Mouse (Mus musculus) olfactory bulb, adult 2 months (tissue): ENCODE results near the gene Ndrg3. TPM values are rescaled to one million over a fixed set of nuclear protein-coding genes. Genes with fewer than 3 reads are reported as not detected.

Experiments used
- H3K27ac ChIP-seq: fragments of 200-500 bp; 2 replicates; pipeline ENCODE4 v1.5.1; 2012; ENCODE audit warnings: low read depth, low read length; ENCODE audit not compliant: insufficient read depth
- H3K4me1 ChIP-seq: fragments of 200-500 bp; 2 replicates; pipeline ENCODE4 v1.6.1; 2012; ENCODE audit warnings: low read length; ENCODE audit not compliant: control insufficient read depth, insufficient read depth
- H3K4me3 ChIP-seq: fragments of 200-500 bp; 2 replicates; pipeline ENCODE4 v1.5.1; 2012; ENCODE audit warnings: mild to moderate bottlenecking, low read depth, low read length, moderate library complexity; ENCODE audit not compliant: insufficient read depth
- CTCF ChIP-seq: fragments of 200-500 bp; IDR thresholded peaks from 2 replicates; pipeline ENCODE4 v1.5.1; 2012; ENCODE audit warnings: low read depth, mild to moderate bottlenecking, low read length, moderate library complexity; ENCODE audit not compliant: insufficient read depth
- POLR2A ChIP-seq: fragments of 200-500 bp; IDR thresholded peaks from 2 replicates; pipeline ENCODE4 v1.6.1; 2012; ENCODE audit warnings: mild to moderate bottlenecking, low read depth, low read length, moderate library complexity; ENCODE audit not compliant: insufficient read depth
- WGBS: fragments of 180-500 bp; shearing (Covaris S2); methylation state at CpG from one replicate; pipeline ENCODE4 v1.1.7; 2018; 5-methylcytosine and 5-hydroxymethylcytosine counted together
- polyA plus RNA-seq: library from polyadenylated mRNA; stranded (reverse); fragments of >200 nt; gene quantifications from 2 replicates; pipeline ENCODE4 v1.2.4, GENCODE M21; 2012; ENCODE audit warnings: low replicate concordance; ENCODE audit not compliant: missing spikeins, insufficient read depth, insufficient read length

The Ndrg3 gene
- polyA plus RNA-seq, 1 experiment: 187 TPM

DNA sequence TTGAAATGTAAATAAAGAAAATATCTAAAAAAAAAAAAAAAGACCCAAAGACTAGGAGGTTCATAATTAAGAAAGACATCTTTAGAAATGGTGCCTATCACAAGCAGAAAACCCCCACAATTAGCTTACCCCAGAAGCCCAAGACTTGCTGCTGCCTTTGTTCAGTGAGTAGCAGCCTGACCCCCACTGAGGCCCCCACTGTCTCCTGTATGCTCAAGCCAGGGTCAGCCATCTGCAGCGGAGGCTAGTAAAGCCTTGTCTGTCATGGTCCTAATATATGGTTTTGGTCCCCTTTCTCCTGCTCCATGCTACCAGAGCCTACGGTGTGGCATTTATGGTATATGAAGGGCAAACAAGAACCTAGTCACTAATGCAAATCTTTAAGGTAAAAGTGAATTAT, 90.5 kb downstream of the Ndrg3 start:
- TF ChIP-seq CTCF: no peak
- no peak for TF ChIP-seq POLR2A
- WGBS: 85% methylated on average over 2 of the region's 2 CpGs

DNA sequence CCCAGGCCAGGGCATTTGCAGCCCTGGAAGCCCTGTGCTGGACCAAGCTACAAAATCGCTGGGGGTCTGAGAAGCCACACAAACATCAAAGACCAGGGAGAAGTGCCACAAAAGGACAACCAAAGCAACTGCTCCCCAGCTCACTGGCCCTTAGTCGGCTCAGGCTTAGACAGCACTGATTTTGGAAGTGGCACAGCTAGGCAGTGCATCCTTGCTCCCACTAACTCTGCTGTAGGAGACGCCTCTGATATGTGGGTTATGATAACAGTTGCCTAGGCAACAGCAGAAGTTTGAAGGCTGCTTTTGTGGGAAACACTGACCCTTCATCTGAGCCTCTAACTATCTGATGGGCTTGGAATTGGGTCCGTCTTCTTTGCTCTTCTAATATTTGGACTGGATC, 92.7 kb downstream of the Ndrg3 start:
- no peak for TF ChIP-seq CTCF
- TF ChIP-seq POLR2A: no peak
- Histone ChIP-seq H3K4me3 (no peak overlapping the region), H3K27ac (no peak overlapping the region), H3K4me1 (0 out of 2 replicates have a peak, but pooled peaks cover 2% of the 10 kb centered on the region)
- 72% methylated on average over 4 of the region's 4 CpGs for WGBS

More for the DNA sequence above, 90.5 kb downstream of the Ndrg3 start:
- H3K4me3 ChIP-seq: no peak overlapping the region
- no peak overlapping the region for H3K27ac ChIP-seq
- H3K4me1 ChIP-seq: no peaks in the 10 kb centered on the region

DNA sequence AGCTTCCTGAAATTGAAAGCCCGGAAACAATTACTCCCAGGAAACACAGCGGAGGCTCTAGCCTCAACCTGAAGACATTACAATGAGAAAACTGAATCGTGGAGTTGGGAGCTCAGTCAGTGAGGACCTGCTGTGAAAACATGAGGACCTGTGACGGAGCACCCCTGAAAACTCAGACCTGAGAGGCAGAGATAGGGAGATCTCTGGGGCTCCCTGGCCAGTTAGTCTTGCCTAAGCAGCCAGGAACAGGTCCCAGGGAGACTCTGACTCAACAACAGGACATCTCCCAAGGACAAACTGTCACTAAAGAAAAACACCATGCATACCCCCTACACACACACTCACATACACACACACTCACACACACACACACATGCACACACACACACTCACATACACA, 93.5 kb downstream of the Ndrg3 start:
- H3K4me1 ChIP-seq: 0 out of 2 replicates have a peak, but pooled peaks cover 2% of the 10 kb centered on the region
- H3K4me3 ChIP-seq: no peak overlapping the region
- WGBS: 74% methylated on average over 4 of the region's 4 CpGs
- no peak overlapping the region for H3K27ac ChIP-seq
- no peak for TF ChIP-seq CTCF
- no peak for TF ChIP-seq POLR2A

DNA sequence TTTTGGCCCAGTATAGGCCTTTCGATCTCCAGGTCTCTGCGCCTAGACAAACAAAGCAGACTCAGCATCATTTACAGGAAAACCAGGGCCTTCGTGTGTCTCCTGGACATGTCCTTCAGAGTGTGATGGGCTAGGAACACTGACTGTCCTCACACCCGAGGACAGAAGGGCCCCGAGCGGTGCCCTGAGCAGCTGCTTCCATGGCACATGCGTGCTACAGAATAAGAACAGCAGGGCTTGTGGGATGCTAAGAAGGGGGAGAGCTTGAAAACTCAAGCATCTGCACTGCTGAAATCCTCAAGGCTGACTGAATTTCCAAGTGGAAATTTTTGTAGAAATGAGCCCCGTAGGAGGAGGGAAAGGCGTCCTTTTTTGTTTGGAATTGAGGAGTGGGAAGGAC, 94.8 kb downstream of the Ndrg3 start:
- 0 out of 2 replicates have a peak, but pooled peaks cover 2% of the 10 kb centered on the region for H3K4me1 ChIP-seq
- no peak overlapping the region for H3K27ac ChIP-seq
- no peak overlapping the region for H3K4me3 ChIP-seq
- WGBS: 86% methylated on average over 9 of the region's 9 CpGs
- TF ChIP-seq CTCF (no peak), POLR2A (no peak)

DNA sequence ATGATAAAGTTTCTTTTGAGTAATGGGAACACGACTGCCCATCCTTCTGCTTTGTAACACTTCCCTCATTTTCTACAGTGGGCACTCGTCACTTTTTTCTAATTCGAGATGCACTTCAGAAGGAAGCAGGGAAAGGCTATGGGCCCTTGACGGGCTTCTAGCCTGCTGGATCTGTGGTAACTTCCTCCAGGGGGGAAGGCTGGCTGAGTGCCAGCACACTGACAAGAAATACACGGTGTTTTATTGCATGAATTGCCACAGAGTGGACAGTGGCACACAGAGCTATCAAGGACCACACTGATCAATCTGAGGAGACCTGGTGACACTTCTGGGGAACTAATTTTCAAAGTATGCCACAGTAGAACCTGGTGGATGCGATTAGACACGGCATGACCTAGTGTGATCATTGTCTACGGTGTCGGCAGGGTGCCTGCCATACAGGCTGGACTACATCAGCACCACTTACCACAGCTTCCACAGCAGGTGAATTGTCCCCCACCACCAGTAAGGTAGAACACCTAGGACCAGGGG, 95.4 kb downstream of the Ndrg3 start:
- Histone ChIP-seq H3K4me1 (0 out of 2 replicates have a peak, but pooled peaks cover 2% of the 10 kb centered on the region), H3K27ac (no peak overlapping the region), H3K4me3 (no peak overlapping the region)
- 79% methylated on average over 9 of the region's 9 CpGs for whole genome bisulfite sequencing
- TF ChIP-seq POLR2A: no peak
- TF ChIP-seq CTCF: no peak

DNA sequence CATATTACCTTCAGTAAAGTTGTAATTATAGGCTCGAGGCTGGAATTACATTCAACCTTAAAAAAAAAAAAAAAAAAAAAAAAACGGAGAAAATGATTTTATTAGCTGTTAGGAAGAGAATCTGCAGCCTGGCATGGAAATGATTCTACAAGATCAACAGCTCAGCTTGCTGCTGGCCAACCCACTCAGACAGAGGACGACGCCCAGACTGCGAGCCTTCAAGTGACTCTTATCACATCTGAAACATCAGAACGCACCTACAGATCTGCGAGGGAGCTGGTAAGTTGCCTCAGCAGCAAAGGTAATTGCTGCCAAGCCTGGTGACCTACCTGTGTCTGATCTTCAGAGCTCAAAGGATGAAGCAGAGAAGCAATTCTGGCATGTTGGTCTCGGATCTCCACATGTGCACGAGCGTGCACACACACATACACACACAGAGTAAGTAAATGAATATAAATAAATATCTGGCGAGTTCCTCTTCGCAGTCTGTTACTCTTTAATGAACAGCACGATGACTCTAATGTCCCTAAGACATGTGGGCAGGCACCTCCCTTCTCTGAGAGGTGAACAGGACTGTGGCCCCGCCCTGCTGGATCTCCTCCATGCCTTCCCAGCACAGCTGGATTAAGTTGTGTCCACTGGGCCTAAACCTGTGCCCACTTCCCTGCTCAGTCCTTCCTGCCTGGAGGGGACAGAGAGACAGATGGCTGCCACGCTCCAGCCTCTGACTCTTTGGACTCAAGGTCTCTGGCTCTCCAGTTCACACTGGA, 97.2 kb downstream of the Ndrg3 start:
- 70% methylated on average over 15 of the region's 15 CpGs for WGBS

DNA sequence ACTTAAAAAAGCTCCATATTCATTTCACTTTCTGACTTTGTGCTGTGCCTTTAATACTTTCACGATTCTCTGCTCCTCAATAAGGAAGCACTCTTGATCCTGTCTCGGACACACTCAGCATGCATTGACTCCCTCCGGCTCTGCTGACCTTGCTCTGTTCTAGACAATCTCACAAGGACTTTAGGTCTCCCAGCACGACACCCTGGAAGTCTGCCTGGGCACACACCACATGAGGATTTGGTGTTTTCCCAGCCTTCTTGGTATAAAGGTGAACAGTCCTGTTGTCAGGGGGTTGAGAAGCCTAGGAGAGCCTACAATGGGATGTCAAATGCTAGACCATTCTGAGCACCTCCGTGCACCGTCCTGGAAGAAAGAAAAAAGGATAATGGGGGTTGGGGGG, 99.0 kb downstream of the Ndrg3 start:
- TF ChIP-seq CTCF (no peak), POLR2A (no peak)
- no peak overlapping the region for H3K4me3 ChIP-seq
- 0 out of 2 replicates have a peak, but pooled peaks cover 2% of the 10 kb centered on the region for H3K4me1 ChIP-seq
- WGBS: 74% methylated on average over 6 of the region's 6 CpGs
- H3K27ac ChIP-seq: no peak overlapping the region

More for the DNA sequence above, 97.2 kb downstream of the Ndrg3 start:
- H3K27ac ChIP-seq: no peak overlapping the region
- TF ChIP-seq POLR2A (no peak), CTCF (no peak)
- 0 out of 2 replicates have a peak, but pooled peaks cover 2% of the 10 kb centered on the region for H3K4me1 ChIP-seq
- no peak overlapping the region for H3K4me3 ChIP-seq

DNA sequence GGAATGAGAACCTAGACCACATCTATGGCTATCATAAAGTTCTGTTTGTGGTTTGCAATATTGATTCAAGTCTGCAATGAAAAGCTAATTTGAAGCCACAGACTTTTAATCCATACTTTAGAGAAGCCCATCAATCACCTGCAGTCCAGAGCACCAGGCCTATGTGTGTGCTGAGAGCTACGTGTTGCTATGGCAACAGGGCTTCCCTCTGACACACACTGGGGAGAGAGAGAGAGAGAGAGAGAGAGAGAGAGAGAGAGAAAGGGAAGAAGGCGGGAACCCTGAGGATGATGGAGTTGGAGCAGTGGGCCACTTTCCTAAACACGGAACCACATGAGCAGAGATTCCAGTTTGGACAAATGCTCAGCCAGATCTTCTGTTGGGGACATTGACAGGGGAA, 99.6 kb downstream of the Ndrg3 start:
- no peak for TF ChIP-seq POLR2A
- TF ChIP-seq CTCF: no peak
- no peak overlapping the region for H3K4me3 ChIP-seq
- no peak overlapping the region for H3K27ac ChIP-seq
- peaks cover 3% of the 10 kb centered on the region; the same call in 1 of the 2 replicates for H3K4me1 ChIP-seq
- 46% methylated on average over 3 of the region's 3 CpGs for WGBS

DNA sequence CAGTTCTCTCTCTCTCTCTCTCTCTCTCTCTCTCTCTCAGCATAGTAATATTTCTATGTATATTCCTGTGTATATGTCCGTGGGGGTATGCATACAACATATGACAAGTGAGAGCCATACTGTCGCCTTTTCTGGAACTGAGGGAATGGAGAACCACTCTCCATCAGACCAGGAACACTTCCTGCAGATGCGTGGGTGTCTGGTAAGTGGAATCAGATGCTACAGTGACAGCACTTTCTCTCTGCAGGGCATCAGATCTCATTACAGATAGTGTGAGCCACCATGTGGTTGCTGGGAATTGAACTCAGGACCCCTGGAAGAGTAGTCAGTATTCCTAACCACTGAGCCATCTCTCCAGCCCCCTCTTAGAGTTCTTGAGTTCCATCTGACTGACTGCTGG, 103.4 kb downstream of the Ndrg3 start:
- Histone ChIP-seq H3K4me3 (no peak overlapping the region), H3K27ac (no peak overlapping the region), H3K4me1 (peaks cover 3% of the 10 kb centered on the region; the same call in 1 of the 2 replicates)
- no peak for TF ChIP-seq POLR2A
- TF ChIP-seq CTCF: no peak
- 82% methylated on average over 3 of the region's 3 CpGs for WGBS
